Mouse (Mus musculus) midbrain, embryonic 10.5 days (tissue): ENCODE data around the gene Flot1. TPM values are rescaled to one million over a fixed set of nuclear protein-coding genes. Genes with fewer than 3 reads are reported as not detected.
A peak's percentile ranks its signal among the peaks of the same experiment; 100 is the strongest.

Source experiments
- DNase-seq: peaks from one replicate; pipeline ENCODE4 v3.0.0-alpha.2; 2017; ENCODE audit warnings: low spot score
- H3K27ac ChIP-seq: fragments of 300-500 bp; sonication (generic); replicated peaks from 2 replicates; pipeline ENCODE4 v1.5.1; 2016; ENCODE audit warnings: mild to moderate bottlenecking
- H3K27me3 ChIP-seq: fragments of 300-500 bp; sonication (generic); 2 replicates; pipeline ENCODE4 v1.6.1; 2016; ENCODE audit warnings: low read depth, mild to moderate bottlenecking; ENCODE audit not compliant: poor library complexity, severe bottlenecking
- H3K36me3 ChIP-seq: fragments of 300-500 bp; sonication (generic); 2 replicates; pipeline ENCODE4 v1.6.1; 2016; ENCODE audit warnings: mild to moderate bottlenecking, moderate library complexity
- H3K4me1 ChIP-seq: fragments of 300-500 bp; sonication (generic); 2 replicates; pipeline ENCODE4 v1.6.1; 2016
- H3K4me3 ChIP-seq: fragments of 300-500 bp; sonication (generic); 2 replicates; pipeline ENCODE4 v1.5.1; 2016; ENCODE audit warnings: mild to moderate bottlenecking, moderate library complexity
- H3K9me3 ChIP-seq: fragments of 300-500 bp; sonication (generic); replicated peaks from 2 replicates; pipeline ENCODE4 v1.6.1; 2016; ENCODE audit warnings: mild to moderate bottlenecking
- WGBS: fragments of 180-500 bp; shearing (Covaris S2); methylation state at CpG from one replicate; pipeline ENCODE4 v1.1.7; 2016; 5-methylcytosine and 5-hydroxymethylcytosine counted together
- polyA plus RNA-seq: library from polyadenylated mRNA; unstranded; fragments of >200 nt; fragmentation: Nextera tagmentation; extraction: Ambion mirVana; gene quantifications from 2 replicates; pipeline ENCODE4 v1.2.1, GENCODE M21; 2016

Flot1 gene
- polyA plus RNA-seq, 1 experiment from 2014 or later: 54.8 TPM

GRCm38 (mm10) chr17:35841076-35841950, 18.3 kb downstream of the Flot1 start, which contains the start of gene Mdc1:
Mdc1 (plus strand) TSS chr17:35841515.
- peak; percentile 100 for DNase-seq
- Histone ChIP-seq H3K27ac (peak within 1 kb of the TSS; percentile 93), H3K36me3 (peaks cover 33% of the 10 kb centered on the region), H3K9me3 (no peaks in the 10 kb centered on the region), H3K4me3 (peak within 1 kb of the TSS; percentile 70), H3K4me1 (peaks cover 29% of the 10 kb centered on the region), H3K27me3 (no peaks in the 10 kb centered on the region)
- under 1% methylated on average over 59 of the region's 59 CpGs for WGBS

GRCm38 (mm10) chr17:35842006-35842405, 19.0 kb downstream of the Flot1 start:
- DNase-seq: peak; percentile 25
- 26% methylated on average over 11 of the region's 11 CpGs for WGBS

GRCm38 (mm10) chr17:35843514-35843913, 20.5 kb downstream of the Flot1 start:
- peak overlapping the region; percentile 70; the same call in 1 of the 2 replicates for H3K4me3 ChIP-seq

More at GRCm38 (mm10) chr17:35842006-35842405, 19.0 kb downstream of the Flot1 start:
- H3K4me1 ChIP-seq: peaks cover 27% of the 10 kb centered on the region
- no peaks in the 10 kb centered on the region for H3K9me3 ChIP-seq
- no peaks in the 10 kb centered on the region for H3K27me3 ChIP-seq
- peak overlapping the region; percentile 70 for H3K4me3 ChIP-seq
- H3K27ac ChIP-seq: peak overlapping the region; percentile 93
- H3K36me3 ChIP-seq: peaks cover 33% of the 10 kb centered on the region

GRCm38 (mm10) chr17:35848112-35848511, 25.1 kb downstream of the Flot1 start:
- Histone ChIP-seq H3K27ac (no peak overlapping the region), H3K9me3 (no peaks in the 10 kb centered on the region), H3K4me3 (no peak overlapping the region; the same call in 1 of the 2 replicates), H3K36me3 (peaks cover 94% of the 10 kb centered on the region), H3K4me1 (peaks cover 2% of the 10 kb centered on the region), H3K27me3 (no peaks in the 10 kb centered on the region)
- no peak for DNase-seq
- WGBS: 76% methylated on average over 1 of the region's 1 CpGs

More at GRCm38 (mm10) chr17:35843514-35843913, 20.5 kb downstream of the Flot1 start:
- peaks cover 48% of the 10 kb centered on the region for H3K36me3 ChIP-seq
- DNase-seq: no peak
- H3K27me3 ChIP-seq: no peaks in the 10 kb centered on the region
- no peaks in the 10 kb centered on the region for H3K9me3 ChIP-seq
- peaks cover 26% of the 10 kb centered on the region for H3K4me1 ChIP-seq
- 97% methylated on average over 3 of the region's 3 CpGs for WGBS
- no peak overlapping the region for H3K27ac ChIP-seq

GRCm38 (mm10) chr17:35850974-35851373, 27.9 kb downstream of the Flot1 start:
- DNase-seq: no peak
- 91% methylated on average over 3 of the region's 3 CpGs for WGBS

GRCm38 (mm10) chr17:35859371-35859770, 36.3 kb downstream of the Flot1 start:
- Histone ChIP-seq H3K4me3 (no peak overlapping the region), H3K36me3 (peaks cover 66% of the 10 kb centered on the region), H3K27ac (no peak overlapping the region), H3K4me1 (peaks cover 22% of the 10 kb centered on the region), H3K27me3 (no peaks in the 10 kb centered on the region), H3K9me3 (no peaks in the 10 kb centered on the region)
- 85% methylated on average over 1 of the region's 1 CpGs for WGBS
- no peak for DNase-seq

More at GRCm38 (mm10) chr17:35850974-35851373, 27.9 kb downstream of the Flot1 start:
- H3K36me3 ChIP-seq: peaks cover 99% of the 10 kb centered on the region
- H3K9me3 ChIP-seq: no peaks in the 10 kb centered on the region
- no peak overlapping the region for H3K27ac ChIP-seq
- H3K27me3 ChIP-seq: no peaks in the 10 kb centered on the region
- H3K4me3 ChIP-seq: no peak overlapping the region
- H3K4me1 ChIP-seq: no peaks in the 10 kb centered on the region

GRCm38 (mm10) chr17:35859835-35860234, 36.8 kb downstream of the Flot1 start:
- peaks cover 26% of the 10 kb centered on the region for H3K4me1 ChIP-seq
- DNase-seq: no peak
- no peak overlapping the region for H3K27ac ChIP-seq
- no peaks in the 10 kb centered on the region for H3K9me3 ChIP-seq
- 68% methylated on average over 2 of the region's 2 CpGs for whole genome bisulfite sequencing
- 0 out of 2 replicates have a peak overlapping the region, but pooled peaks have one; percentile 71 for H3K4me3 ChIP-seq
- peaks cover 64% of the 10 kb centered on the region for H3K36me3 ChIP-seq
- no peaks in the 10 kb centered on the region for H3K27me3 ChIP-seq

- no peak for DNase-seq
- WGBS: 8% methylated on average over 12 of the region's 12 CpGs
- Histone ChIP-seq H3K4me3 (peak overlapping the region; percentile 71), H3K36me3 (peaks cover 56% of the 10 kb centered on the region), H3K4me1 (peaks cover 36% of the 10 kb centered on the region), H3K9me3 (no peaks in the 10 kb centered on the region), H3K27ac (peak overlapping the region; percentile 95), H3K27me3 (no peaks in the 10 kb centered on the region)
Measured at GRCm38 (mm10) chr17:35860831-35861197, 37.8 kb downstream of the Flot1 start.

- under 1% methylated on average over 47 of the region's 47 CpGs for WGBS
- Histone ChIP-seq H3K36me3 (peaks cover 52% of the 10 kb centered on the region), H3K4me1 (peaks cover 39% of the 10 kb centered on the region)
Measured at GRCm38 (mm10) chr17:35861198-35861857, 38.3 kb downstream of the Flot1 start, which contains the start of gene Nrm. Nrm (plus strand) TSS chr17:35861318.

GRCm38 (mm10) chr17:35864832-35865353, 41.9 kb downstream of the Flot1 start:
- WGBS: 21% methylated on average over 10 of the region's 10 CpGs
- Histone ChIP-seq H3K27me3 (no peaks in the 10 kb centered on the region), H3K4me3 (peak overlapping the region; percentile 82), H3K36me3 (peaks cover 38% of the 10 kb centered on the region), H3K27ac (peak overlapping the region; percentile 99), H3K4me1 (peaks cover 75% of the 10 kb centered on the region), H3K9me3 (no peaks in the 10 kb centered on the region)
- peak; percentile 27 for DNase-seq

More at GRCm38 (mm10) chr17:35861198-35861857, 38.3 kb downstream of the Flot1 start, which contains the start of gene Nrm:
- DNase-seq: peak; percentile 92
- H3K27ac ChIP-seq: peak within 1 kb of the TSS; percentile 95
- no peaks in the 10 kb centered on the region for H3K27me3 ChIP-seq
- no peaks in the 10 kb centered on the region for H3K9me3 ChIP-seq
- H3K4me3 ChIP-seq: peak within 1 kb of the TSS; percentile 71

- H3K4me3 ChIP-seq: peak within 1 kb of the TSS; percentile 82
- peaks cover 79% of the 10 kb centered on the region for H3K4me1 ChIP-seq
- peak; percentile 92 for DNase-seq
- peaks cover 43% of the 10 kb centered on the region for H3K36me3 ChIP-seq
- H3K27me3 ChIP-seq: no peaks in the 10 kb centered on the region
- peaks cover 3% of the 10 kb centered on the region; the same call in 1 of the 2 replicates for H3K9me3 ChIP-seq
- WGBS: under 1% methylated on average over 47 of the region's 48 CpGs
- H3K27ac ChIP-seq: peak within 1 kb of the TSS; percentile 99
Measured at GRCm38 (mm10) chr17:35865481-35866280, 42.7 kb downstream of the Flot1 start, which contains the start of gene Ppp1r18. Ppp1r18 (plus strand) TSS chr17:35865593.
